Mouse (Mus musculus) CH12.LX (cell line): ENCODE measurements around the gene Vps4b.

ENCODE experiments used
- CTCF ChIP-seq, 2 experiments: IDR thresholded peaks in 1 of 2; conservative IDR thresholded peaks in 1 of 2; 2 replicates each; pipeline ENCODE4 v1.5.1; 2011 to 2012; ENCODE audit warnings: low read depth in 2 of 2, low read length in 2 of 2, improper control_type of control experiment in 1 of 2, inconsistent platforms in 1 of 2, mild to moderate bottlenecking in 1 of 2, moderate library complexity in 1 of 2
- MAFK ChIP-seq: IDR thresholded peaks from 2 replicates; pipeline ENCODE4 v1.6.1; 2011; ENCODE audit warnings: low read length, improper control_type of control experiment; ENCODE audit not compliant: insufficient replicate concordance
- SIN3A ChIP-seq: IDR thresholded peaks from 2 replicates; pipeline ENCODE4 v1.6.1; 2012; ENCODE audit warnings: low read length, improper control_type of control experiment, inconsistent platforms

GRCm38 (mm10) chr1:106815265-106815664, 18.7 kb upstream of the Vps4b start:
- no peak for TF ChIP-seq SIN3A
- no peak for TF ChIP-seq CTCF (conservative IDR thresholded peaks at IDR 0.05 in 1 of 2, IDR thresholded peaks at IDR 0.05 in 1 of 2; ENCODE audit: low read depth in 2 of 2, low read length in 2 of 2)
- no peak for TF ChIP-seq MAFK
